Mouse (Mus musculus) CH12.LX (cell line): ENCODE data around the gene Cxxc4. TPM values are rescaled to one million over a fixed set of nuclear protein-coding genes. Genes with fewer than 3 reads are reported as not detected.

Experiments
- DNase-seq: peaks from one replicate; pipeline ENCODE4 v3.0.0-alpha.2; 2013; ENCODE audit errors: extremely low read depth
- H3K27ac ChIP-seq: 2 replicates; pipeline ENCODE4 v1.5.1; 2012; ENCODE audit warnings: low read depth, mild to moderate bottlenecking, control low read depth, moderate library complexity; ENCODE audit not compliant: insufficient read depth
- H3K27me3 ChIP-seq: replicated peaks from 2 replicates; pipeline ENCODE3; 2012; ENCODE audit warnings: inconsistent platforms
- H3K36me3 ChIP-seq, 2 experiments: replicated peaks in 1 of 2; 2 replicates each; pipeline versions ENCODE3 to v1.6.1; 2012; ENCODE audit warnings: inconsistent platforms in 1 of 2, low read length in 1 of 2, mild to moderate bottlenecking in 1 of 2, mixed read lengths in 1 of 2, moderate library complexity in 1 of 2; ENCODE audit not compliant: control insufficient read depth in 1 of 2, insufficient read depth in 1 of 2
- H3K4me1 ChIP-seq, 2 experiments: 2 replicates each; pipeline ENCODE4 v1.6.1; 2012; ENCODE audit warnings: inconsistent platforms in 1 of 2, moderate library complexity in 1 of 2; ENCODE audit not compliant: insufficient read depth in 2 of 2, control insufficient read depth in 1 of 2
- H3K4me2 ChIP-seq: 2 replicates; pipeline ENCODE4 v1.6.1; 2012; ENCODE audit warnings: low read depth, mild to moderate bottlenecking, control low read depth; ENCODE audit not compliant: poor library complexity, insufficient read depth, severe bottlenecking
- H3K4me3 ChIP-seq, 3 experiments: fragments of 150-350 bp in 1 of 3; sonication (generic) in 1 of 3; replicated peaks in 1 of 3; 2 replicates each; pipeline versions ENCODE3 to v1.5.1; 2011 to 2012; ENCODE audit warnings: low read depth in 2 of 3, low read length in 2 of 3, mild to moderate bottlenecking in 2 of 3, moderate library complexity in 2 of 3, control low read depth in 1 of 3, improper control_type of control experiment in 1 of 3, inconsistent platforms in 1 of 3, mixed read lengths in 1 of 3; ENCODE audit not compliant: poor library complexity in 1 of 3
- H3K79me2 ChIP-seq: replicated peaks from 2 replicates; pipeline ENCODE4 v1.6.1; 2012; ENCODE audit warnings: mild to moderate bottlenecking, moderate library complexity; ENCODE audit not compliant: control insufficient read depth, poor library complexity, insufficient read depth, severe bottlenecking; ENCODE audit errors: extremely low read depth
- H3K9ac ChIP-seq: 2 replicates; pipeline ENCODE4 v1.6.1; 2012; ENCODE audit warnings: low read depth, mild to moderate bottlenecking, control low read depth, moderate library complexity; ENCODE audit not compliant: insufficient read depth
- H3K9me3 ChIP-seq: replicated peaks from 2 replicates; pipeline ENCODE3; 2012; ENCODE audit warnings: low read length, inconsistent platforms, mixed read lengths
- CHD2 ChIP-seq: IDR thresholded peaks from 2 replicates; pipeline ENCODE4 v1.6.1; 2011; ENCODE audit warnings: low read length, improper control_type of control experiment
- CTCF ChIP-seq, 2 experiments: IDR thresholded peaks in 1 of 2; conservative IDR thresholded peaks in 1 of 2; 2 replicates each; pipeline ENCODE4 v1.5.1; 2011 to 2012; ENCODE audit warnings: low read depth in 2 of 2, low read length in 2 of 2, improper control_type of control experiment in 1 of 2, inconsistent platforms in 1 of 2, mild to moderate bottlenecking in 1 of 2, moderate library complexity in 1 of 2
- ELF1 ChIP-seq: IDR thresholded peaks from 2 replicates; pipeline ENCODE4 v1.6.1; 2014; ENCODE audit warnings: low read depth, mild to moderate bottlenecking, inconsistent platforms, low read length, improper control_type of control experiment
- GABPA ChIP-seq: IDR thresholded peaks from 2 replicates; pipeline ENCODE4 v1.6.1; 2012; ENCODE audit warnings: low read depth, low read length, improper control_type of control experiment, inconsistent platforms; ENCODE audit not compliant: insufficient replicate concordance
- JUN ChIP-seq: IDR thresholded peaks from 2 replicates; pipeline ENCODE4 v1.6.1; 2011; ENCODE audit warnings: low read depth, mild to moderate bottlenecking, low read length, improper control_type of control experiment, moderate library complexity; ENCODE audit not compliant: insufficient read depth
- MAZ ChIP-seq: IDR thresholded peaks from 2 replicates; pipeline ENCODE4 v1.6.1; 2012; ENCODE audit warnings: low read depth, mild to moderate bottlenecking, inconsistent platforms, low read length, improper control_type of control experiment, moderate library complexity
- PAX5 ChIP-seq: IDR thresholded peaks from 2 replicates; pipeline ENCODE4 v1.6.1; 2012; ENCODE audit warnings: low read length, inconsistent platforms, mixed read lengths
- POLR2A ChIP-seq: IDR thresholded peaks from 2 replicates; pipeline ENCODE4 v1.6.1; 2011; ENCODE audit warnings: low read depth, mild to moderate bottlenecking, improper control_type of control experiment, low read length
- RAD21 ChIP-seq: IDR thresholded peaks from 2 replicates; pipeline ENCODE4 v1.6.1; 2011; ENCODE audit warnings: low read depth, mild to moderate bottlenecking, low read length, improper control_type of control experiment, moderate library complexity
- RCOR1 ChIP-seq: conservative IDR thresholded peaks from 2 replicates; pipeline ENCODE4 v1.6.1; 2012; ENCODE audit warnings: low read depth, mild to moderate bottlenecking, inconsistent platforms, low read length, improper control_type of control experiment
- SMC3 ChIP-seq: IDR thresholded peaks from 2 replicates; pipeline ENCODE4 v1.6.1; 2011; ENCODE audit warnings: low read depth, low read length, improper control_type of control experiment
- TBP ChIP-seq: conservative IDR thresholded peaks from 2 replicates; pipeline ENCODE4 v1.6.1; 2011; ENCODE audit warnings: low read depth, low read length, improper control_type of control experiment
- UBTF ChIP-seq: IDR thresholded peaks from 2 replicates; pipeline ENCODE4 v1.6.1; 2012; ENCODE audit warnings: low read depth, mild to moderate bottlenecking, inconsistent platforms, low read length, improper control_type of control experiment, moderate library complexity
- USF1 ChIP-seq: IDR thresholded peaks from 2 replicates; pipeline ENCODE4 v1.6.1; 2014; ENCODE audit warnings: low read depth, mild to moderate bottlenecking, inconsistent platforms, low read length, improper control_type of control experiment
- ZC3H11A ChIP-seq: IDR thresholded peaks from 2 replicates; pipeline ENCODE4 v1.6.1; 2012; ENCODE audit warnings: low read depth, mild to moderate bottlenecking, inconsistent platforms, low read length, improper control_type of control experiment
- ZKSCAN1 ChIP-seq: IDR thresholded peaks from 2 replicates; pipeline ENCODE4 v1.6.1; 2012; ENCODE audit warnings: low read depth, inconsistent platforms, low read length, improper control_type of control experiment, borderline replicate concordance
- ZNF384 ChIP-seq: IDR thresholded peaks from 2 replicates; pipeline ENCODE4 v1.6.1; 2012; ENCODE audit warnings: low read depth, low read length, improper control_type of control experiment, inconsistent platforms
- dilution Hi-C: fragments of 300-500 bp; cut with MboI; formaldehyde crosslinking; loops from 2 replicates; pipeline ENCODE4 v1.14.3; 2020; ENCODE audit warnings: low sequenced_read_pairs; ENCODE audit not compliant: extremely low pct_unique_long_range_greater_than_20kb, extremely low pct_ligation_motif_present
- in situ Hi-C: fragments of 300-500 bp; cut with MboI; formaldehyde crosslinking; loops from 3 replicates; pipeline ENCODE4 v1.14.3; 2019; ENCODE audit warnings: low sequenced_read_pairs, low pct_ligation_motif_present, low pct_unique_long_range_greater_than_20kb, mixed read lengths
- polyA plus RNA-seq: library from polyadenylated mRNA; unstranded; fragments of >175 nt; gene quantifications from 2 replicates; pipeline ENCODE4 v1.2.1, GENCODE M21; 2012; ENCODE audit warnings: low read depth; ENCODE audit not compliant: insufficient read length
- total RNA-seq, 2 experiments: library from RNA; depleted of rRNA; stranded (reverse); fragments of 300-350 nt in 1 of 2; fragments of >200 nt in 1 of 2; gene quantifications; 2 replicates each; pipeline ENCODE4 v1.2.3; 2012 to 2014

Cxxc4 gene
- total and polyA plus RNA-seq, 3 experiments, result 0.12 to 0.19 TPM; not detected in 1

DNA sequence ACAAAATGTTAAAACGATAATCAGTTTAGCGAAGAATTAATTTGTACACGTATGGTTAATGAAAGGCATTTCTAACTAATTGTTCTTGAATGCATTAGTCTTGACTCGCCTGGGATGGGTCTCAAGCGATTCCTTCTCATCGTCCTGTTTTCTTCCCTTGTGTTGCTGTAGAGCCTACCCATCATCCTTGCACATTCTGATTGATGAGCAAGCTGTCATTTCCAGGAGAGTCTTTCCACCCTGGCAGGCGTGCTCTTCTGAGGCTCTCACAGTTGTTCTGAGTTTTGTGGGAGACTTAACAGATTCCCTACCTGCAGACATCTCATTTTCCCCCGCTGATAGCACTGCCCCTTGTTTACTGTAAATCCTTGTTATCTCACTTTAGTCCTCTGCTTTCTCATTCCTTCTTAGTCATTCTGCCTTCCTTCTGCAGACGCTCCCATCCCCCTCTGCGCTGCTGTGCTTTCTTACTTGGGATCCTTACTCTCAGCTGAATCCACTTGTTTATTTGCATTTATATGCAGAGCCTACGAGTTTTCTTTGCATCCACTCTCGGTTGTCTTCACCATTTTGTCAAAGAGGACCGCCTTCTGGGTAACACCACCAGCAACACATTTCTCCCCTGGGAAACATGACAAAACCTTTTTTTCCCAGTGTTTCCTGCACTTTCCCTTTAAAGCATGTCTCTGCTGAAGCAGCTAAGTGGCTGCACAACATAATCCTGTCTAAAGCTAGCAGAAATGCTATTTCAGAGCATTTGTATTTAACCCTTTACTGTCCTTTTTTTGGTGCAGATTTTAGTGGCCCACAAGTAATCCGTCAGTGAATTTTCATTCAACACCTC lies 45.5 kb downstream of the Cxxc4 start:
- no peak for TF ChIP-seq ZC3H11A
- H3K27me3 ChIP-seq, result no peaks in the 10 kb centered on the region
- H3K9me3 ChIP-seq, result no peaks in the 10 kb centered on the region
- H3K4me1 ChIP-seq, result no peaks in the 10 kb centered on the region
- H3K4me2 ChIP-seq, result no peak overlapping the region
- H3K9ac ChIP-seq, result no peak overlapping the region
- dilution Hi-C loops, result no loop called here
- no peaks in the 10 kb centered on the region for H3K79me2 ChIP-seq
- H3K27ac ChIP-seq, result no peak overlapping the region
- no peak for DNase-seq
- in situ Hi-C loops, result no loop called here
- H3K4me3 ChIP-seq, result no peak overlapping the region
- no peaks in the 10 kb centered on the region for H3K36me3 ChIP-seq

DNA sequence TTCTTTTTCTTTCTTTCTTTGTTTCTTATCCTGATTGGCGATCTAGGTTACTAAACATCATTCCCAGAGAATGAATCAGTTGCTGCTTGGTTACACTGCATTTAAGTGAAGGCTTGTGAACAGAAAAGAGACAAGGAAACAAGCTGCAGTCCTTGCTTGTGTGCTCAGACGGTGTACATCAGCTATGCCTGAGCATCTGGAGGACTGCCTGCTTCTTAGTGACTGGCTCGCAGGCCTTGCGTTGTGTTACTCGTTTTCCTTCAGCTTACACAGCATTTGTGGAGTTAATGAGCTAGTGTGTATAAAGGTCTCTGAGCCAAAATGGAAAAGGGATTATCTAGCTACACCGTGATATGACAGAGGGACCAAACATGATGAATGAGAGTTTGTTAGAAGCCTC lies 58.9 kb downstream of the Cxxc4 start:
- no peak for DNase-seq
- H3K4me2 ChIP-seq, result no peak overlapping the region
- in situ Hi-C loops, result no loop called here
- no peaks in the 10 kb centered on the region for H3K9me3 ChIP-seq
- H3K4me3 ChIP-seq, result no peak overlapping the region
- dilution Hi-C loops, result no loop called here
- no peak overlapping the region for H3K9ac ChIP-seq
- H3K4me1 ChIP-seq, result no peaks in the 10 kb centered on the region
- no peak overlapping the region for H3K27ac ChIP-seq
- no peaks in the 10 kb centered on the region for H3K79me2 ChIP-seq
- no peak for TF ChIP-seq ZKSCAN1
- TF ChIP-seq GABPA, result no peak
- no peak for TF ChIP-seq RCOR1
- TF ChIP-seq CTCF (conservative IDR thresholded peaks at IDR 0.05 in 1 of 2, IDR thresholded peaks at IDR 0.05 in 1 of 2; ENCODE audit: low read depth in 2 of 2, low read length in 2 of 2), result no peak
- no peak for TF ChIP-seq POLR2A
- no peak for TF ChIP-seq UBTF
- TF ChIP-seq PAX5, result no peak
- no peak for TF ChIP-seq CHD2
- no peak for TF ChIP-seq JUN
- TF ChIP-seq ZNF384, result no peak
- TF ChIP-seq MAZ, result no peak
- no peak for TF ChIP-seq USF1
- TF ChIP-seq TBP, result no peak
- TF ChIP-seq ELF1, result no peak
- no peak for TF ChIP-seq SMC3
- no peak for TF ChIP-seq RAD21
- H3K27me3 ChIP-seq, result no peaks in the 10 kb centered on the region
- H3K36me3 ChIP-seq, result no peaks in the 10 kb centered on the region
